In genomic region chr2:167899989-167900421, GRCm38 (mm10) we compare ENCODE assay signal across 11 mouse cellular contexts. TPM values are rescaled to one million over a fixed set of nuclear protein-coding genes. Genes with fewer than 3 reads are reported as not detected.
A peak's percentile ranks its signal among the peaks of the same experiment; 100 is the strongest.
DNase-seq lines count a peak whose midpoint lies in the region; ATAC-seq and TF ChIP-seq lines count a peak whose summit lies in the region.
"Had no signal": no experiment of that assay in that cellular context is flagged by ENCODE, and none has a peak within 500 bp of the region (broad histone marks: within the 10 kb centered on the region; RNA-seq: fewer than 3 reads in every experiment).

No protein-coding gene starts in this region.

- peak overlapping the region; percentile 17 for H3K4me3 ChIP-seq in heart, embryonic 13.5 days
- no peak overlapping the region for H3K4me3 ChIP-seq in midbrain, embryonic 10.5 days
- H3K4me3 ChIP-seq in midbrain, embryonic 15.5 days = no peak overlapping the region
- H3K4me3 ChIP-seq in hindbrain, postnatal 0 days (ENCODE audit: low read length) = no peak overlapping the region
- H3K4me3 ChIP-seq in stomach, embryonic 16.5 days (replicated peaks; ENCODE audit: low read length) = no peak overlapping the region

- H3K27ac ChIP-seq in heart, embryonic 13.5 days (replicated peaks) = no peak overlapping the region
- peak overlapping the region; percentile 6; the same call in 1 of the 2 replicates for H3K27ac ChIP-seq in midbrain, embryonic 10.5 days (replicated peaks)
- no peak overlapping the region for H3K27ac ChIP-seq in midbrain, embryonic 15.5 days
- no peak overlapping the region for H3K27ac ChIP-seq in hindbrain, postnatal 0 days
- no peak overlapping the region for H3K27ac ChIP-seq in stomach, embryonic 16.5 days (ENCODE audit: low read length)

- intact Hi-C loops in heart, postnatal 25 days (cut with DNase I) = loop anchor here (5.0 to 10.0 kb wide), 2 partner anchors 258 to 365 kb away; partner anchors contain the start of gene Snai1

- no peaks in the 10 kb centered on the region for H3K36me3 ChIP-seq in heart, embryonic 13.5 days
- no peaks in the 10 kb centered on the region for H3K36me3 ChIP-seq in midbrain, embryonic 10.5 days
- H3K36me3 ChIP-seq in midbrain, embryonic 15.5 days (replicated peaks) = no peaks in the 10 kb centered on the region
- H3K36me3 ChIP-seq in hindbrain, postnatal 0 days (ENCODE audit: insufficient read depth, low read length) = no peaks in the 10 kb centered on the region
- no peaks in the 10 kb centered on the region for H3K36me3 ChIP-seq in stomach, embryonic 16.5 days (ENCODE audit: control insufficient read depth, insufficient read depth, low read length)

- no peak for DNase-seq in heart, postnatal 25 days (ENCODE audit: low spot score)
- DNase-seq in midbrain, embryonic 10.5 days (ENCODE audit: low spot score) = no peak
- DNase-seq in hindbrain, postnatal 0 days (ENCODE audit: low spot score) = no peak
- no peak for DNase-seq in adipocyte (ENCODE audit: low spot score)
- DNase-seq in c-Kit-positive CD71-positive TER-119-positive erythroid progenitor cells, embryonic 14.5 days (ENCODE audit: low spot score) = no peak
- DNase-seq: cerebellum, adult 9-11 months; right cerebral cortex, postnatal 14 days had no signal

- H3K27me3 ChIP-seq in heart, embryonic 13.5 days (replicated peaks) = peaks cover 71% of the 10 kb centered on the region
- peaks cover 36% of the 10 kb centered on the region for H3K27me3 ChIP-seq in midbrain, embryonic 10.5 days (ENCODE audit: low read depth, poor library complexity, severe bottlenecking)
- peaks cover 12% of the 10 kb centered on the region for H3K27me3 ChIP-seq in midbrain, embryonic 15.5 days (replicated peaks)
- H3K27me3 ChIP-seq in hindbrain, postnatal 0 days (ENCODE audit: insufficient read depth, low read length) = 0 out of 2 replicates have a peak, but pooled peaks cover 4% of the 10 kb centered on the region
- H3K27me3 ChIP-seq in stomach, embryonic 16.5 days (ENCODE audit: control insufficient read depth, insufficient read depth, low read length) = no peaks in the 10 kb centered on the region

- H3K9me3 ChIP-seq in heart, embryonic 13.5 days = 0 out of 2 replicates have a peak, but pooled peaks cover 2% of the 10 kb centered on the region
- H3K9me3 ChIP-seq in midbrain, embryonic 10.5 days (replicated peaks) = no peaks in the 10 kb centered on the region
- H3K9me3 ChIP-seq in midbrain, embryonic 15.5 days = no peaks in the 10 kb centered on the region
- H3K9me3 ChIP-seq in hindbrain, postnatal 0 days (ENCODE audit: low read length) = no peaks in the 10 kb centered on the region
- H3K9me3 ChIP-seq in stomach, embryonic 16.5 days (replicated peaks; ENCODE audit: control insufficient read depth, low read length) = no peaks in the 10 kb centered on the region

- peaks cover 21% of the 10 kb centered on the region for H3K4me1 ChIP-seq in heart, embryonic 13.5 days
- peaks cover 12% of the 10 kb centered on the region for H3K4me1 ChIP-seq in midbrain, embryonic 10.5 days
- H3K4me1 ChIP-seq in midbrain, embryonic 15.5 days = no peaks in the 10 kb centered on the region
- no peaks in the 10 kb centered on the region for H3K4me1 ChIP-seq in hindbrain, postnatal 0 days (ENCODE audit: insufficient read depth, low read length)
- H3K4me1 ChIP-seq in stomach, embryonic 16.5 days (ENCODE audit: control insufficient read depth, insufficient read depth, low read length) = 0 out of 2 replicates have a peak, but pooled peaks cover 9% of the 10 kb centered on the region

- H3K4me2 ChIP-seq in heart, embryonic 13.5 days = peak overlapping the region; percentile 58
- no peak overlapping the region; the same call in 1 of the 2 replicates for H3K4me2 ChIP-seq in midbrain, embryonic 15.5 days
- H3K4me2 ChIP-seq in hindbrain, postnatal 0 days (ENCODE audit: low read depth, low read length) = 0 out of 2 replicates have a peak overlapping the region, but pooled peaks have one; percentile 7
- no peak overlapping the region for H3K4me2 ChIP-seq in stomach, embryonic 16.5 days (ENCODE audit: low read depth, low read length)

- WGBS in heart, embryonic 13.5 days = 8% methylated on average over 16 of the region's 16 CpGs
- 45% methylated on average over 16 of the region's 16 CpGs for WGBS in midbrain, embryonic 10.5 days
- WGBS in midbrain, embryonic 15.5 days = 44% methylated on average over 16 of the region's 16 CpGs
- WGBS in hindbrain, postnatal 0 days = 30% methylated on average over 16 of the region's 16 CpGs
- WGBS in stomach, embryonic 16.5 days = 17% methylated on average over 16 of the region's 16 CpGs

- peak overlapping the region; percentile 61 for H3K9ac ChIP-seq in heart, embryonic 13.5 days
- no peak overlapping the region for H3K9ac ChIP-seq in midbrain, embryonic 15.5 days
- H3K9ac ChIP-seq in hindbrain, postnatal 0 days (replicated peaks; ENCODE audit: low read length) = no peak overlapping the region
- 0 out of 2 replicates have a peak overlapping the region, but pooled peaks have one; percentile 22 for H3K9ac ChIP-seq in stomach, embryonic 16.5 days (ENCODE audit: low read length)

- TF ChIP-seq CTCF in hindbrain, postnatal 0 days (IDR thresholded peaks at IDR 0.05; ENCODE audit: low read depth) = 0 out of 2 replicates have a peak, but pooled peaks have one; percentile 24

- peak; percentile 27; the same call in 1 of the 2 replicates for ATAC-seq in heart, embryonic 13.5 days (ENCODE audit: extremely low read depth, insufficient number of reproducible peaks, low FRiP score, low TSS enrichment)
- ATAC-seq in midbrain, embryonic 15.5 days (replicated peaks) = no peak
- 0 out of 2 replicates have a peak, but pooled peaks have one; percentile 21 for ATAC-seq in hindbrain, postnatal 0 days
- no peak for ATAC-seq in stomach, embryonic 16.5 days (ENCODE audit: insufficient read depth, low FRiP score)
- ATAC-seq: CD4-positive, CD25-positive, alpha-beta regulatory T cell, adult 4 months had no signal

RNA-seq across cellular contexts. Expression of gene Ptpn1, which starts 31.9 kb away (rescaled TPM):
- polyA plus RNA-seq in heart, embryonic 13.5 days (2015; fragmentation: Nextera tagmentation; extraction: Ambion mirVana) = 42.1 and 47.2 TPM in 2 replicates
- 10 to 100 TPM; 21.9 to 23.4 TPM for total RNA-seq in heart, postnatal 25 days (2021)
- 79.2 and 79.8 TPM in 2 replicates for polyA plus RNA-seq in midbrain, embryonic 10.5 days (2016; fragmentation: Nextera tagmentation; extraction: Ambion mirVana)
- 73.6 and 74.5 TPM in 2 replicates for polyA plus RNA-seq in midbrain, embryonic 15.5 days (2015; fragmentation: Nextera tagmentation; extraction: Ambion mirVana)
- total RNA-seq in hindbrain, postnatal 0 days (2014; rRNA removed) = 35.7 and 39.2 TPM in 2 replicates
- 60.0 and 60.1 TPM in 2 replicates for polyA plus RNA-seq in hindbrain, postnatal 0 days (2015; fragmentation: Nextera tagmentation; extraction: Ambion mirVana)
- polyA plus RNA-seq in stomach, embryonic 16.5 days (2015; fragmentation: Nextera tagmentation; extraction: Ambion mirVana) = 49.5 and 51.3 TPM in 2 replicates

Comparison
In these comparisons a context has a peak if more than half of its experiments do, and no peak if none do; other contexts are left out.
1. ATAC-seq: peak in heart, embryonic 13.5 days (single experiment) and hindbrain, postnatal 0 days (single experiment); none in midbrain, embryonic 15.5 days (single experiment) and stomach, embryonic 16.5 days (single experiment).
2. H3K4me2 ChIP-seq: peak in heart, embryonic 13.5 days (single experiment) and hindbrain, postnatal 0 days (single experiment); none in midbrain, embryonic 15.5 days (single experiment) and stomach, embryonic 16.5 days (single experiment).
3. H3K9ac ChIP-seq: peak in heart, embryonic 13.5 days (single experiment) and stomach, embryonic 16.5 days (single experiment); none in midbrain, embryonic 15.5 days (single experiment) and hindbrain, postnatal 0 days (single experiment).